Mouse (Mus musculus): ENCODE results near the gene Sypl2.

- TF ChIP-seq CTCF (IDR thresholded peaks at IDR 0.05; ENCODE audit: low read depth, low read length) = no peak
- TF ChIP-seq POLR2A (IDR thresholded peaks at IDR 0.05; ENCODE audit: insufficient read depth, low read length) = no peak
- no peak for TF ChIP-seq EP300 (IDR thresholded peaks at IDR 0.05; ENCODE audit: insufficient read depth, low read depth, low read length)
These were observed at the start of gene Sypl2 for GRCm38 (mm10) chr3:108226558-108227350.
